Mouse (Mus musculus) heart, adult 2 months (tissue): ENCODE data around the gene Rad9b. TPM values are rescaled to one million over a fixed set of nuclear protein-coding genes. Genes with fewer than 3 reads are reported as not detected.

ENCODE experiments used
- DNase-seq, 2 experiments: peaks; one replicate each; pipeline ENCODE4 v3.0.0; 2021
- H3K27ac ChIP-seq: fragments of 200-600 bp; 2 replicates; pipeline ENCODE4 v1.8.1; 2022
- H3K27me3 ChIP-seq: fragments of 200-500 bp; 2 replicates; pipeline ENCODE4 v1.6.1; 2012; ENCODE audit warnings: mild to moderate bottlenecking, low read length, inconsistent platforms, mixed read lengths; ENCODE audit not compliant: control insufficient read depth, insufficient read depth
- H3K36me3 ChIP-seq: fragments of 200-500 bp; 2 replicates; pipeline ENCODE4 v1.6.1; 2012; ENCODE audit warnings: low read length, inconsistent platforms; ENCODE audit not compliant: control insufficient read depth, insufficient read depth
- H3K4me1 ChIP-seq: fragments of 200-500 bp; 2 replicates; pipeline ENCODE4 v1.6.1; 2011; ENCODE audit warnings: low read length; ENCODE audit not compliant: control insufficient read depth, insufficient read depth
- H3K4me3 ChIP-seq: fragments of 200-600 bp; 2 replicates; pipeline ENCODE4 v1.8.1; 2022
- H3K79me2 ChIP-seq: fragments of 200-500 bp; replicated peaks from 2 replicates; pipeline ENCODE4 v1.6.1; 2012; ENCODE audit warnings: mild to moderate bottlenecking, inconsistent platforms, low read length, moderate library complexity, mixed read lengths; ENCODE audit not compliant: control insufficient read depth, insufficient read depth
- H3K9ac ChIP-seq: fragments of 200-500 bp; 2 replicates; pipeline ENCODE4 v1.6.1; 2012; ENCODE audit warnings: low read depth, mild to moderate bottlenecking, control low read depth, inconsistent platforms, low read length, mixed read lengths
- CTCF ChIP-seq: fragments of 200-600 bp; IDR thresholded peaks from 2 replicates; pipeline ENCODE4 v1.8.1; 2022; ENCODE audit warnings: antibody characterized with exemption, mild to moderate bottlenecking, moderate library complexity
- EP300 ChIP-seq: fragments of 200-500 bp; IDR thresholded peaks from 2 replicates; pipeline ENCODE4 v1.6.1; 2011; ENCODE audit warnings: low read depth, low read length, control low read depth; ENCODE audit not compliant: insufficient read depth
- POLR2A ChIP-seq: fragments of 200-500 bp; IDR thresholded peaks from 2 replicates; pipeline ENCODE4 v1.6.1; 2011; ENCODE audit warnings: mild to moderate bottlenecking, low read depth, low read length, control low read depth; ENCODE audit not compliant: insufficient read depth
- whole genome bisulfite sequencing: fragments of 180-500 bp; shearing (Covaris S2); methylation state at CpG from one replicate; pipeline ENCODE4 v1.1.7; 2018; 5-methylcytosine and 5-hydroxymethylcytosine counted together
- intact Hi-C: fragments of 180-260 bp; cut with DNase I; formaldehyde crosslinking; loops from one replicate; pipeline ENCODE4 v1.15.1; 2025
- polyA plus RNA-seq: library from polyadenylated mRNA; depleted of rRNA; stranded (reverse); fragments of >200 nt; gene quantifications from 2 replicates; pipeline ENCODE4 v1.2.3, GENCODE M21; 2012
- total RNA-seq, 2 experiments: library from RNA; stranded (reverse); gene quantifications; 2 replicates each; pipeline ENCODE4 v1.2.3; 2021

Gene Rad9b
- total and polyA plus RNA-seq, 3 experiments = 0.50 to 2.5 (median 0.97) TPM

DNA sequence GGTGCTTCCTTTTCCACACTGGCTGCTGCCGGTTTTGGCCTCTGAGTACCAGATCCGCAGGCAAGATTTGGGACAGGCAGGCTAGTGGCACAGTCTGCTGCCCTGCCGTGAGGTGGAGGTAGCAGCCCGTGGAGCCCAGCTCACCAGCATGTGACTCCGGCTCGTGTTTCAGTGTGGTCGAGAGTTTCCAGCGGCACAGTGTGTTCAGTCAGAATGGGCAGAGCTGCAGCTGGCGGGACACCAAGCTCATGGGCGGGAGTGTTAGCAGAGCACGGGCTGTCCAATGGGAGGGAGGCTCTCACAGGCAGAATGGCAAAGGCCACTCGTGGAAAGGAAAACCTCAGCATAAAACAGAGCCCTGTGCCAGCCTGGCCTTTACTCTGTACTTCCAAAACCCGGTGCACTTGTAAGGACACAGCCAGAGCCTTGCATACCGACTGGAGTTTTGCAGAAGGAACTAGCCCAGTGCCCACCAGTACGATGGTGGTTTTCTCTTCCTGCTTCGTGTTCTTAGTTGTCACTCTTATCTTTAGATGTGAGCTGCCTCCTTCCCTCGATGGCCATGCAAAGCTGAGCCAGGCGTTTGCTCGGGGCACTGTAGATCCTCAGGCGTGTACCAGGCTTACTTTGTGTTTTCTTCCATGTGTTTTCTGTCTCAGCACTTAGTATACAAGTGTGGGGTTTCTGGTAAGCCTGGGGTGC, 38.9 kb downstream of the Rad9b start:
- Histone ChIP-seq H3K4me3 (no peak overlapping the region), H3K79me2 (no peaks in the 10 kb centered on the region), H3K9ac (peak overlapping the region; percentile 7; the same call in 1 of the 2 replicates), H3K36me3 (peaks cover 6% of the 10 kb centered on the region; the same call in 1 of the 2 replicates), H3K4me1 (peaks cover 20% of the 10 kb centered on the region), H3K27ac (peak overlapping the region; percentile 79), H3K27me3 (no peaks in the 10 kb centered on the region)
- DNase-seq = peak; percentile 87 to 93
- intact Hi-C loops = loop anchor here (2.0 to 5.0 kb wide), 3 partner anchors 22 to 48 kb away; partner anchors contain the start of gene Pptc7
- 32% methylated on average over 20 of the region's 20 CpGs for WGBS
- peak; percentile 27; the same call in 1 of the 2 replicates for TF ChIP-seq POLR2A
- TF ChIP-seq EP300 = peak; percentile 97
- peak; percentile 62 for TF ChIP-seq CTCF

DNA sequence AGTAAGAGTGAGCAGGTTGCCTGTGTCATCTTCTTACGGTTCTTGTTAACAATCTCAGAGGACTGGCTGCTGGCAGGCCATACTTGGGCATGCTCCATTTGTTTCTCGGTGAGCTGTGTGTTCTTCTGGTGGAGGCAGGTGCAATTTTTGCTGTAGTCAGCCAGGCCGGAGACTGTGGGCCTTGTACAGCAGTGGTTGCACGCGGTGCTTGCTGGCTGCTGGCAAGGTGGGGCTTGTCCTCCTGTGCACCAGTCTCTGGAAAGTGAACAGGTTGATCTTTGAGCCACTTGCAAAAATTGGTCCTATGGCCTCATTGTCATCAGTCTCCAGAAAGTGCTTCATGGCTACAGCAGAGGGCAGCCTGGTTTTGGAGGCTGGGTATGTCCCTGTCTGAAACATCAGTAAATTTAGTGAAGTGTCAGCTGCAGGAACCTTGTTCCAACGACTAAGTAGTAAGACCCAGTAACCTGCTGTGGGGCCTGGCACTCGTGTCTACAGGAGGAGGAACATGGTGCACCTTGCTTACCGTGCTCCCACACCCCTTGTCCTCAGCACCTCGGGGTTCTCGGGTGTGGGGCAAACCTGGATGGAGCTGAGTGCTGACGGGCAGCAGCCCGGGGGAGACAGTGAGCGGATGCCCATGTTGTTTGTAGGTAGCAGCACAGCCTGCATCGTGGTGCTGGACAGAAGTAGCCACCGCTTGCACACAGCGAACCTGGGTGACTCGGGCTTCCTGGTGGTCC, 40.9 kb downstream of the Rad9b start:
- whole genome bisulfite sequencing = 75% methylated on average over 17 of the region's 17 CpGs
- H3K27me3 ChIP-seq = no peaks in the 10 kb centered on the region
- no peak overlapping the region for H3K9ac ChIP-seq
- intact Hi-C loops = loop anchor here (5.0 kb wide), 1 partner anchor 46 kb away; no protein-coding TSS in a partner anchor
- H3K36me3 ChIP-seq = peaks cover 6% of the 10 kb centered on the region; the same call in 1 of the 2 replicates
- H3K4me1 ChIP-seq = peaks cover 18% of the 10 kb centered on the region
- TF ChIP-seq POLR2A (no peak), CTCF (no peak), EP300 (no peak)
- H3K27ac ChIP-seq = no peak overlapping the region
- H3K4me3 ChIP-seq = no peak overlapping the region
- DNase-seq = no peak
- 0 out of 2 replicates have a peak, but pooled peaks cover 2% of the 10 kb centered on the region for H3K79me2 ChIP-seq

DNA sequence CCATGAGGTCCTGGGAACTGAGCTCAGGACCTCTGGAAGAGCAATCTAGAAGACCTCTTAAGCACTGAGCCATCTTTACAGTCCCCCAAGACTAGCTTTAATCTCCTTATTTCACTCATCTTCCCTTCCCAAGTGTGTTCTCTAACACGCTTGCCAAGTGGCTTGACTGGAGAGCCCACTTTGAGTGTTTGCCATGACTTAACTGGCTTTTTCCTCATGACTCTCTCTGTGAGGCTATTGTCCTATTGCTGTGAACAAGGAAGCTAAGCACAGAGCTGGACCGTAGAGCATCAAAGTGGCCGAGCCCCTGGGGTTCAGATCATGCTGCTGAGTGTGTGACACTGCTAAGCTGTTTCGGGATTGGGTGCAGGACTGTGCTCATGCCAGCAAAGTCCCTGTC, 41.7 kb downstream of the Rad9b start:
- Histone ChIP-seq H3K27ac (no peak overlapping the region), H3K79me2 (peaks cover 4% of the 10 kb centered on the region), H3K9ac (no peak overlapping the region), H3K4me3 (no peak overlapping the region), H3K36me3 (peaks cover 6% of the 10 kb centered on the region; the same call in 1 of the 2 replicates), H3K27me3 (no peaks in the 10 kb centered on the region), H3K4me1 (peaks cover 18% of the 10 kb centered on the region)
- WGBS = 55% methylated on average over 4 of the region's 4 CpGs
- intact Hi-C loops = loop anchor here (5.0 kb wide), 1 partner anchor 45 kb away; no protein-coding TSS in a partner anchor
- no peak for TF ChIP-seq CTCF
- no peak for TF ChIP-seq EP300
- no peak for DNase-seq

DNA sequence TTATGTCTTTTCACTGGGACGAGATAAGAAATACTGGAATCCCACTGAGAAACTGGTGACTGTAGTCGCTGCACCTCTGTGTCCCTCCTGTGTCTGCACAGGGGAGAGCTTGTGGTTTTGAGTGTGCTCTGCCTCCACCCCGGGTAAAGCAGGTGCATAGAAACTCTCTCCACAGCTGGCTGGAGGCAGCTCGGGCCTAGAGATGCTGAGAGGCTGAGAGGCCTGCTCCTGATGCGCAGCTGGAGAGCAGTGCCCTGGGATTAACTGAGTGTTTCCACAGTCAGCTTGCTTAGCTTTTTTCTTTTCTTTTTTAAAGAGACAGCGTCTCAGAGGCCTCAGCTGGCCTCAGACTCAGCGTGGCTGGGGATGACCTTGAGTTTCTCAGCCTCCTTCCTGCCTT, 42.3 kb downstream of the Rad9b start:
- TF ChIP-seq EP300 (no peak), CTCF (no peak), POLR2A (no peak)
- no peaks in the 10 kb centered on the region for H3K27me3 ChIP-seq
- H3K9ac ChIP-seq = no peak overlapping the region
- no peak for DNase-seq
- 59% methylated on average over 7 of the region's 7 CpGs for WGBS
- peaks cover 6% of the 10 kb centered on the region; the same call in 1 of the 2 replicates for H3K36me3 ChIP-seq
- peaks cover 4% of the 10 kb centered on the region for H3K79me2 ChIP-seq
- no peak overlapping the region for H3K4me3 ChIP-seq
- intact Hi-C loops = loop anchor here (5.0 kb wide), 1 partner anchor 44 kb away; no protein-coding TSS in a partner anchor
- no peak overlapping the region for H3K27ac ChIP-seq
- peaks cover 16% of the 10 kb centered on the region for H3K4me1 ChIP-seq

DNA sequence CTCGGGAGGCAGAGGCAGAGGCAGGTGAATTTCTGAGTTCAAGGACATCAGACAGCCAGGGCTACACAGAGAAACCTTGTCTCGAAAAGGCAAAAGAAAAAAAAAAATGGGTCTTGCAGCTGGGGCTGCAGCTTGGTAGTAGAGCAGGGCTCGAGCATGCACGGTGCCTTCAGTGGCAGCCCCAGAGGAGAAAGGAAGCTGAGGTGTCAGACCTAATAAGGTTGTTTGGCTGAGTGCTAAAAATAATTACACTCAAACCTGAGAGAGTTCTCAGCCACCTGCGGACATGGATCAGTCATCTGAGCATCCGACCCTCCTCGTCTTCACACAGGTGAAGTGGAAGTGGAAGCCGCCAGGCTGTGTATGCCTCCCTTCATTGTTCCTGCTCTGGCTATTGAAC, 43.3 kb downstream of the Rad9b start:
- Histone ChIP-seq H3K4me3 (no peak overlapping the region), H3K27ac (no peak overlapping the region), H3K4me1 (peaks cover 13% of the 10 kb centered on the region), H3K9ac (no peak overlapping the region), H3K36me3 (peaks cover 5% of the 10 kb centered on the region; the same call in 1 of the 2 replicates), H3K27me3 (no peaks in the 10 kb centered on the region), H3K79me2 (peaks cover 4% of the 10 kb centered on the region)
- WGBS = 74% methylated on average over 8 of the region's 8 CpGs
- no peak for DNase-seq
- intact Hi-C loops = loop anchor here (5.0 kb wide), 1 partner anchor 43 kb away; no protein-coding TSS in a partner anchor
- TF ChIP-seq CTCF = no peak

DNA sequence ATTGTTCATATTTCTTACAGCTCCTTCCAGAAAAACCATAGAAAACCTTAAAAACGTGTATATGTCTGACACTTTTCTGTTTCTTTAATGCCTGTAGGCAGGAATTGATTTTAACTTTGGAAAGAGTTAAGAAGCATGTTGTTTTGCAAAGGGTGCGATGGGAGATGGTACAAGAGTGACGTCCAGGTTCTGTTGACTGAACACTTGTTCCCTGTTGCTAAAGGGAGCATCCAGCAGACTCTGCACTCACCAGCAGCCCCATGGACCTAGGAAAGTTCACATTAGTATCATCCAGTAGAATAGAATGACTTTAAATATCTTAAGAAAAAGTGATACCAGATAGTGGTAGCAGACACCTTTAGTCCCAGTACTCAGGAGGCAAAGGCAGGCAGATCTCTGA, 47.5 kb downstream of the Rad9b start:
- Histone ChIP-seq H3K4me3 (no peak overlapping the region), H3K27ac (no peak overlapping the region), H3K27me3 (no peaks in the 10 kb centered on the region), H3K9ac (no peak overlapping the region), H3K4me1 (peaks cover 27% of the 10 kb centered on the region), H3K36me3 (peaks cover 21% of the 10 kb centered on the region), H3K79me2 (peaks cover 8% of the 10 kb centered on the region)
- intact Hi-C loops = no loop called here
- 84% methylated on average over 3 of the region's 3 CpGs for WGBS
- TF ChIP-seq CTCF (no peak), POLR2A (no peak), EP300 (no peak)
- no peak for DNase-seq
